Mouse (Mus musculus) C2C12 (cell line): Measurements from ENCODE around the gene Bdp1.

ENCODE experiments used
- CTCF ChIP-seq: IDR thresholded peaks from one replicate; pipeline ENCODE4 v1.5.1; 2011; ENCODE audit not compliant: control insufficient read depth, insufficient read depth, insufficient read length
- FOSL1 ChIP-seq: IDR thresholded peaks from one replicate; pipeline ENCODE4 v1.8.0; 2011; ENCODE audit warnings: mild to moderate bottlenecking, low read length; ENCODE audit not compliant: poor library complexity, insufficient read depth, severe bottlenecking
- MYOG ChIP-seq: IDR thresholded peaks from one replicate; pipeline ENCODE4 v1.6.1; 2011; ENCODE audit not compliant: control insufficient read depth, insufficient read length; ENCODE audit errors: extremely low read depth
- USF1 ChIP-seq: IDR thresholded peaks from one replicate; pipeline ENCODE4 v1.6.1; 2011; ENCODE audit warnings: low read depth, mild to moderate bottlenecking, control low read depth, moderate library complexity

DNA sequence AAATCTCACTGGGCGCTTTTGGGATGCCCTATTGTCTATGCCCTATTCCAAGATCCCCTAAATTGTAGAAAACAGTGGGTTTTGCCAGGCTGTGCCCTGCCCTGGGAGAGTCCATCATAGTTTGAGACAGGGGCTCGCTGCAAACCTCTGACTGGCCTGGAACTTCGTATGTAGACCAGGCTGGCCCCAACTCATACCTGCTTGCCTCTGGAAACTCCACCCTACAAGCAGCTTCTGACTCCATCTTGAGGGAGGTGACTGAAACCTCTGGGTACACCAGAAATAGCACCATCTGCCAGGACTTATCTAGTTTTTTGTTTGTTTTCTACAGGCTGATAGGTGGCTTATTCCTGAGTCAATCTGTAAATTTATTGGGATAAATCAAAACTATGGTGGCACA is 20.1 kb upstream of the Bdp1 start:
- no peak for TF ChIP-seq CTCF
- no peak for TF ChIP-seq FOSL1
- TF ChIP-seq MYOG = no peak
- no peak for TF ChIP-seq USF1
